Mouse (Mus musculus): ENCODE data around the gene Cables2. TPM values are rescaled to one million over a fixed set of nuclear protein-coding genes. Genes with fewer than 3 reads are reported as not detected.
A peak's percentile ranks its signal among the peaks of the same experiment; 100 is the strongest.

Cables2 gene
- polyA plus RNA-seq, 1 experiment from 2014 or later, result 33.3 TPM

- peak overlapping the region; percentile 82; the same call in 1 of the 2 replicates for H3K4me3 ChIP-seq (ENCODE audit: low read depth, low read length)
- peak overlapping the region; percentile 91 for H3K9ac ChIP-seq (replicated peaks; ENCODE audit: low read depth, low read length)
- WGBS, result 77% methylated on average over 5 of the region's 5 CpGs
- peak overlapping the region; percentile 79 for H3K4me2 ChIP-seq (ENCODE audit: low read depth, low read length)
- H3K36me3 ChIP-seq (ENCODE audit: control insufficient read depth, insufficient read depth, low read length), result no peaks in the 10 kb centered on the region
- no peak for ATAC-seq (ENCODE audit: low read depth)
- H3K27me3 ChIP-seq (ENCODE audit: control insufficient read depth, insufficient read depth, low read length), result no peaks in the 10 kb centered on the region
- no peaks in the 10 kb centered on the region for H3K9me3 ChIP-seq (ENCODE audit: control insufficient read depth, low read length)
- H3K4me1 ChIP-seq (ENCODE audit: control insufficient read depth, insufficient read depth, low read length), result peaks cover 11% of the 10 kb centered on the region
- no peak overlapping the region for H3K27ac ChIP-seq (ENCODE audit: low read depth, low read length)
Observed at GRCm38 (mm10) chr2:180271804-180272395, 1.4 kb downstream of the Cables2 start.

DNA sequence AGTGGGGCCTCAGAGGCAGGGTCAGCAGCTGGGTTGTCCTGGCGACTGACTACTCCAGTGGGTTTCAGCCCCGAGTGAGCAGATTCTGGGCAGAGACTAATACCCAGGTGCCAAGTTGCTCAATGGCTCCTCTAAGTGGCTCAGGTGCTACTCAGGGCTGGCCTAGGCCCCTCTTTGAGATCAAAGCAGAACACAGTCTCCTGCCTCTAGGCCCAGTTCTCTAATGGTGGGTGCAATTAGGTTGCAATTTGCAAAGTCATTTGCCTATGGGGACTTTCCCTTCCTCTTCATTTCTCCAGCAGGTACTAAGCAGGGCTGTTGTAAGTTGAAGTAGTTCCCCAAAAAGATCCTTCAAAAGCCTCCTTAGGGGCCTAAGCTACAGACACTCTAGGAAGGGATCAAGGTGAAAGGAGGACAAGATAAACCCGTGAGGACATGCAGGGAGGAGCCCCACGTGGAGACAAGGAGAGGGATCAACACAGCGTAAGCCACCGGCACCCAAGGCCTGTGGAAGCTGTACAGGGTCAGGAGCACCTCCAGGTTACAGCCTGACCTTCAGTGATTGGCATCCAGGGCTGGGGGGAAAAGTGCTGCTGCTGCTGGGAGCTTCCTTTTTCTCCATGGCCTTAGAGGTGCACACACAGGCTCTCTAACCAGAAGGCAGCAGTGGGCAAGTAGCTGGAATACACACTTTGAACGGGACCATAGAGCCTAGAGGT lies 2.6 kb downstream of the Cables2 start:
- 66% methylated on average over 7 of the region's 7 CpGs for WGBS
- Histone ChIP-seq H3K9me3 (ENCODE audit: control insufficient read depth, low read length) (no peaks in the 10 kb centered on the region), H3K27ac (ENCODE audit: low read depth, low read length) (no peak overlapping the region), H3K4me2 (ENCODE audit: low read depth, low read length) (no peak overlapping the region), H3K4me1 (ENCODE audit: control insufficient read depth, insufficient read depth, low read length) (peaks cover 11% of the 10 kb centered on the region), H3K27me3 (ENCODE audit: control insufficient read depth, insufficient read depth, low read length) (no peaks in the 10 kb centered on the region), H3K9ac (replicated peaks; ENCODE audit: low read depth, low read length) (no peak overlapping the region), H3K4me3 (ENCODE audit: low read depth, low read length) (no peak overlapping the region), H3K36me3 (ENCODE audit: control insufficient read depth, insufficient read depth, low read length) (no peaks in the 10 kb centered on the region)
- ATAC-seq (ENCODE audit: low read depth), result no peak

- Histone ChIP-seq H3K36me3 (ENCODE audit: control insufficient read depth, insufficient read depth, low read length) (no peaks in the 10 kb centered on the region), H3K9me3 (ENCODE audit: control insufficient read depth, low read length) (no peaks in the 10 kb centered on the region), H3K27ac (ENCODE audit: low read depth, low read length) (no peak overlapping the region), H3K4me2 (ENCODE audit: low read depth, low read length) (no peak overlapping the region), H3K9ac (replicated peaks; ENCODE audit: low read depth, low read length) (no peak overlapping the region), H3K27me3 (ENCODE audit: control insufficient read depth, insufficient read depth, low read length) (no peaks in the 10 kb centered on the region), H3K4me1 (ENCODE audit: control insufficient read depth, insufficient read depth, low read length) (peaks cover 11% of the 10 kb centered on the region), H3K4me3 (ENCODE audit: low read depth, low read length) (no peak overlapping the region)
- WGBS, result 93% methylated on average over 10 of the region's 10 CpGs
- no peak for ATAC-seq (ENCODE audit: low read depth)
Observed at GRCm38 (mm10) chr2:180269329-180269728, 4.0 kb downstream of the Cables2 start.

- Histone ChIP-seq H3K9ac (replicated peaks; ENCODE audit: low read depth, low read length) (no peak overlapping the region), H3K4me1 (ENCODE audit: control insufficient read depth, insufficient read depth, low read length) (peaks cover 11% of the 10 kb centered on the region), H3K27ac (ENCODE audit: low read depth, low read length) (no peak overlapping the region), H3K4me3 (ENCODE audit: low read depth, low read length) (no peak overlapping the region), H3K4me2 (ENCODE audit: low read depth, low read length) (no peak overlapping the region), H3K9me3 (ENCODE audit: control insufficient read depth, low read length) (no peaks in the 10 kb centered on the region), H3K36me3 (ENCODE audit: control insufficient read depth, insufficient read depth, low read length) (peaks cover 7% of the 10 kb centered on the region), H3K27me3 (ENCODE audit: control insufficient read depth, insufficient read depth, low read length) (no peaks in the 10 kb centered on the region)
- ATAC-seq (ENCODE audit: low read depth), result no peak
- 52% methylated on average over 2 of the region's 2 CpGs for WGBS
Observed at GRCm38 (mm10) chr2:180267955-180268354, 5.3 kb downstream of the Cables2 start.

DNA sequence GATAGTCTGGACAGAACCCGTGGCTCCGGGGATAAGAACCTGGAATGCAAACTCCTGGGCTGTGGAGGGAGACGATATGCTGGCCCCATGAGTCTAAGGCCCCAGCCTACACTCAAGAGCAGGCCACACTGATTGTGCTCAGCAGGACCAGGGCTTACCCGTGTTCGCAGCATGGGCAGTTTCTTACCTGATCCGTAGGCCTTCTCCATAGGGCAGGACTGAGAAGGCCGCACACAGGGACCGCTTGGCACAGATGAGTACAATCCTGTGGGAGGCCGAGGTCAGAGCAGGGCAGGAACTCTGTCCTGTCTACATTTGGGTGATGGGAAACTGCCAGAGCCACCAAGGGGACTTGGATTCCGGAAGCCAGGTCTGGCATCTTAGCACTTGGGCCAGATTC lies 10.4 kb downstream of the Cables2 start:
- ATAC-seq (ENCODE audit: low read depth), result no peak
- Histone ChIP-seq H3K4me3 (ENCODE audit: low read depth, low read length) (no peak overlapping the region), H3K4me2 (ENCODE audit: low read depth, low read length) (no peak overlapping the region), H3K9ac (replicated peaks; ENCODE audit: low read depth, low read length) (no peak overlapping the region), H3K27me3 (ENCODE audit: control insufficient read depth, insufficient read depth, low read length) (no peaks in the 10 kb centered on the region), H3K9me3 (ENCODE audit: control insufficient read depth, low read length) (no peaks in the 10 kb centered on the region), H3K36me3 (ENCODE audit: control insufficient read depth, insufficient read depth, low read length) (peaks cover 41% of the 10 kb centered on the region), H3K27ac (ENCODE audit: low read depth, low read length) (no peak overlapping the region), H3K4me1 (ENCODE audit: control insufficient read depth, insufficient read depth, low read length) (peaks cover 8% of the 10 kb centered on the region)
- 90% methylated on average over 10 of the region's 10 CpGs for WGBS

- no peak overlapping the region for H3K4me3 ChIP-seq (ENCODE audit: low read depth, low read length)
- H3K36me3 ChIP-seq (ENCODE audit: control insufficient read depth, insufficient read depth, low read length), result peaks cover 41% of the 10 kb centered on the region
- peaks cover 9% of the 10 kb centered on the region for H3K4me1 ChIP-seq (ENCODE audit: control insufficient read depth, insufficient read depth, low read length)
- H3K4me2 ChIP-seq (ENCODE audit: low read depth, low read length), result no peak overlapping the region
- whole genome bisulfite sequencing, result 82% methylated on average over 3 of the region's 3 CpGs
- H3K27me3 ChIP-seq (ENCODE audit: control insufficient read depth, insufficient read depth, low read length), result no peaks in the 10 kb centered on the region
- ATAC-seq (ENCODE audit: low read depth), result no peak
- no peaks in the 10 kb centered on the region for H3K9me3 ChIP-seq (ENCODE audit: control insufficient read depth, low read length)
- H3K27ac ChIP-seq (ENCODE audit: low read depth, low read length), result no peak overlapping the region
- H3K9ac ChIP-seq (replicated peaks; ENCODE audit: low read depth, low read length), result no peak overlapping the region
Observed at GRCm38 (mm10) chr2:180262441-180262840, 10.9 kb downstream of the Cables2 start.

DNA sequence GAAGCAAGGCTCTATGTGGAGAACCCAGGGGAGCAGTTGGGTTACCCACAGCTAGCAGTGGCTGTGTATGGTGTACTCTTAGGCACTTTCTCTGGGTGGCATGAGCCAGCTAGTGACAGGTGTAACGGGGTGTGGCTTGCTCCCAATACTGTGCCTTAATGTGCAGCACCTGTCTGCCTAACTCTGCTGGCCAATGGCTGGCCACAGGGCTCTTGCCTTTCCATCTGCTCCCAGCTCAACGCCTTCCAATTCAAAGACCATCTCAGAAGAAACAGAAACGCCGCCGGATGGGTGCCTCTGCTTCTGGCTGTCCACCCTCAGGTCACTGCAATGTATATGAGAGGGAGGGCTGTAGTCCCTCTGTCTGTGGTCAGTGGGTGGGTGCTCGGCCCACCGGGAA lies 11.4 kb downstream of the Cables2 start:
- Histone ChIP-seq H3K9me3 (ENCODE audit: control insufficient read depth, low read length) (no peaks in the 10 kb centered on the region), H3K4me3 (ENCODE audit: low read depth, low read length) (no peak overlapping the region), H3K4me2 (ENCODE audit: low read depth, low read length) (no peak overlapping the region), H3K4me1 (ENCODE audit: control insufficient read depth, insufficient read depth, low read length) (peaks cover 9% of the 10 kb centered on the region), H3K36me3 (ENCODE audit: control insufficient read depth, insufficient read depth, low read length) (peaks cover 41% of the 10 kb centered on the region), H3K9ac (replicated peaks; ENCODE audit: low read depth, low read length) (no peak overlapping the region), H3K27ac (ENCODE audit: low read depth, low read length) (no peak overlapping the region), H3K27me3 (ENCODE audit: control insufficient read depth, insufficient read depth, low read length) (no peaks in the 10 kb centered on the region)
- 94% methylated on average over 7 of the region's 7 CpGs for WGBS
- ATAC-seq (ENCODE audit: low read depth), result no peak

DNA sequence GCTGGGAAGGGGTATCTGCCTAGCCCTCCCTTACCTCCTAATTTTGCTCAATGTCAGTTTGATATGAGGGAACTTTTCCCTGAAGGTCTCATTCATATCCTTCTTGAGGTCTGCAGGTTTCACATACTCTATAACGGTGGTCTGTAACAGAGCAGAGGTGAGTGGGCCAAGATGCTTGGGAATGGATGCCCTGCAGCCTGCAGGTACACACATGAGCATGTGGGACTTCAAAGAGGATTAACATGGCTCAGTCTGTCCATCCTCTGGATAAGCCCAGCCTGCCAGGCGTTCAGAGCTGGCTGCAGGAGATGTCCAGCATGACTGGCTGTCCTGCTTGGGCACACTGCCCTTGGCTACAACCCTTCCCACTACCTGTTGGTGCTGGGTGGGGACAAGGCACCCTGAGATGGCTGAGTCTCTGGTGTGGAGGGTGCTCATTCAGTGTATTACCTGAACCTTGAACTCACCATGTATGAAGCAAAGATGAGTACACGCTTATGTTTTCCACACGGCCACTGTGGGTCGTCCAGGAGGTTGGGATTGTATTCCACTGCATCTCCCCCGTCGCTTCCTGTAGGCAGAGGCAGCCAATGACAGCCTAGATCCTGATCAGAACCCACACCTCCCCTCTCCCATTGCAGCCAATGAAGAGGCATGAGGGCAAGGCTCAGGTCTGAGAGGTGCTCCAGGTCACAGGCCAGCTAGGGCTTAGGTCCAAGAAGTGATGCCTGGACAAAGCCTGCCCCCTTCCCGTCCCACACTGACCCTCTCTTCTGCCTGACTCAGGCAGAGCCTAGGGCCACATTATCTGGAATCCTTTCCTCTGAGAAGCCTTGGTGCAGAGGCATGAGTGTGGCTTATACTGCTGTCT lies 12.5 kb downstream of the Cables2 start:
- peaks cover 41% of the 10 kb centered on the region for H3K36me3 ChIP-seq (ENCODE audit: control insufficient read depth, insufficient read depth, low read length)
- no peak for ATAC-seq (ENCODE audit: low read depth)
- H3K9ac ChIP-seq (replicated peaks; ENCODE audit: low read depth, low read length), result no peak overlapping the region
- 68% methylated on average over 8 of the region's 8 CpGs for WGBS
- peaks cover 15% of the 10 kb centered on the region for H3K4me1 ChIP-seq (ENCODE audit: control insufficient read depth, insufficient read depth, low read length)
- no peaks in the 10 kb centered on the region for H3K9me3 ChIP-seq (ENCODE audit: control insufficient read depth, low read length)
- no peaks in the 10 kb centered on the region for H3K27me3 ChIP-seq (ENCODE audit: control insufficient read depth, insufficient read depth, low read length)
- H3K4me3 ChIP-seq (ENCODE audit: low read depth, low read length), result no peak overlapping the region
- no peak overlapping the region for H3K27ac ChIP-seq (ENCODE audit: low read depth, low read length)
- no peak overlapping the region for H3K4me2 ChIP-seq (ENCODE audit: low read depth, low read length)

Data from neural tube, embryonic 14.5 days (tissue).